Mouse (Mus musculus) ES-CJ7 (cell line): ENCODE data around the gene C87436.
A peak's percentile ranks its signal among the peaks of the same experiment; 100 is the strongest.

Experiments
- DNase-seq: peaks from one replicate; pipeline ENCODE4 v3.0.0; 2011; ENCODE audit warnings: low read depth, low spot score

Gene C87436

DNA sequence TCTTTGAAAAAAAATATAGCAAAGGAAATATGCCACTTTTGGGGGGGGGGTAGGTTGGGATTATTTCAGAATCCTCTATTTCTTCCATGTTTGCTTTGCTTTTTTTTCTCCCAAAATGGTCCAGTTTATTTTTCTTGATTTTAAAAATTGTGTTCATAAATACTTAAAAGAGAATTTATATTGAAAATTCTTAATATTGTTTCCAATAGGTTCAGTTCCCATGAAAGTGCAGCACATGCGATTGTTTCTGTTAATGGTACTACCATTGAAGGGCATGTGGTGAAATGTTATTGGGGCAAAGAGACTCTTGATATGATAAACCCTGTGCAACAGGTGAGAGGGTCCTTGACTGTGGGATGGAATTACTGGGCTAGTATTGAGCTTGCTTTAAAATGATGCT is 11.8 kb upstream of the C87436 start, which contains the start of gene Gm44790:
Gene Gm44790 (plus strand): TSS at position 301 of the 400 bp plus-strand sequence.
- no peak for DNase-seq

DNA sequence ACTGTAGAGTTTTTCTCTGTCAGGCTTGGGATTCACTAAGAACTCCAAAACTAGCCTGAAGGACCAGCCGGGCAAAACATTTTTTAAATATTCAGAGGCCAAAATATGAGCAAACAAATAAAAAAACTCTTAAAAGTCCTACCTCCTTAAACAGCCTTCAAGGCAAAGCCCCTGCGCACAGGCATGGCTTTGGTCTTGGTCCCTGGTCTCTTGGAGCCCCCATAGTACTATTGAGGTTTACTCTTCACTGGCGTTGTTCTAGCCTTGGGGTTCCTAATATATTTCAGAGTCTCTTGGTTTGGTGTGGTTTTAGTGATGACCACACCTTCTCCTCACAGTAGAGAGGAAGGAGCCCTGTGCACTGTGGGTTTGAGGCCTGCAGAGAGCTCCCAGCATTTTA is 6.6 kb upstream of the C87436 start:
- no peak for DNase-seq

DNA sequence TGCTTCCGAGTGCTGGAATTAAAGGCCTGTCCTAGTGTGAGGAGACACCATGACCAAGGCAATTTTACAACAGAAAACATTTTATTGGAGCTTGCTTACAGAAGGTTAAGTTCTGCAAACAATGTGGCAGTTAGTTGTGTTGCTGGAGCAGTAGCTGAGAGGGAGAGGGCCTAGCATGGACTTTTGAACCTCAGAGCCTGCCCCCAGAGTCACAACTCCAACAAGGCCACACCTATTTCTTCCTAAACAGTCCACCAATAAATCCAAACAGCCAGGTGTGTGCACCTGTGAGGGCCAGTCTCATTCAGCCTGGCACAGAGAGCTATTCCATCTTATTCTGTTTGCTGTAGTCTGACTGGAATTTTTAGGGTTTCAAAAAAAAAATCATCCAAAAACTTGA is 4.5 kb upstream of the C87436 start:
- DNase-seq = no peak

DNA sequence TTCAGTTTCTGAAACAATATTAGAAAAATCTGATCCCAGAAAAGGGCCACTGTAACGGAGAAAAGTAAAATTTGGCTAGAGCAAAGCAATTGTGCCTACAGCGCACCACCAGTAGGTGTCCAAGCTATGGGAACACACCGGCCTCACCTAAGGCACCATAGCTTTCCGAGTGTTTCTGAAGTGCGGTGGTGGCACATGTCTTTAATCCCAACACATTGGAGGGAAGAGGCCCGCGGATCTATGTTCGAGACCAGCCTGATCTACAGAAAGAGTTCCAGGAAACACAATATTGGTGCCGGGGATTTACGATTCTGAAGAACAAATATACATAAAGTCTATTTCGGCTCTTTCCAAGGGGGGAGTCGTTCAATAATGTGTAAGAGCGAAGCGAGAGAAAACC is 463 bp upstream of the C87436 start:
- peak; percentile 88 for DNase-seq

DNA sequence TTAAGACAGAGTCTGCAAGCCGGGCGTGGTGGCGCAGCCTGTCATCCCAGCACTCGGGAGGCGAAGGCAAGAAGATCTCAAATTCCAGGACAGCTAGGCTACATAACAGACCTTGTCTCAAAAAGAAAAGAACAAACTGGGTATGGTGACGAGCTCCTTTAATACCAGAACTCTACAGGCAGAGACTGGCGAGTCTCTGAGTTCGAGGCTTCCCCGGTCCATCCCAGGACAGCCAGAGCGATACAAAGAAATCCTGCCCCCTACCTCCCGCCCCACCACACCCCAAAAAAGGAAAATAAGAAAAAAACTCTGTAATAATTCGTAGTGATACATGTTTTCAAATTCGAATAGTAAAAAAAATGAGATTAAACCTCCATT is 934 bp downstream of the C87436 start:
- DNase-seq = no peak

DNA sequence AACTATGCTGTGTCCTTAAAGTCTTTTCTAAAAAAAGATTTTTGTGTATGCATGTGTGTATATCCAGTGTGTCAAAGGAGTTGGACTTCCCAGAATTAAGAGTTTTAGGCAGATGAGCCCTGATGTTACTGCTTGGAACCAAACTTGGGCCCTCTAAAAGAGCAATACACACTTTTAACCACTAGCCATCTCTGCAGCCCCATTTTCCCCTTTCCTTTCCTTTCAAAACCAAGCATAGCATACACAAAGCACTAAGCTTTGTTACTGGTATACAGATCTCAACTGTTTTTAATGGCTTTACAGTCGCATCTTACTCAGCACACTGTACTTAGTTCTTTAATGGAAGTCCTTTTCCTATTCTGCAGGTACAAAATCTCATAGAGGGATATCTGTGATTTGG is 1.4 kb downstream of the C87436 start:
- DNase-seq = no peak

DNA sequence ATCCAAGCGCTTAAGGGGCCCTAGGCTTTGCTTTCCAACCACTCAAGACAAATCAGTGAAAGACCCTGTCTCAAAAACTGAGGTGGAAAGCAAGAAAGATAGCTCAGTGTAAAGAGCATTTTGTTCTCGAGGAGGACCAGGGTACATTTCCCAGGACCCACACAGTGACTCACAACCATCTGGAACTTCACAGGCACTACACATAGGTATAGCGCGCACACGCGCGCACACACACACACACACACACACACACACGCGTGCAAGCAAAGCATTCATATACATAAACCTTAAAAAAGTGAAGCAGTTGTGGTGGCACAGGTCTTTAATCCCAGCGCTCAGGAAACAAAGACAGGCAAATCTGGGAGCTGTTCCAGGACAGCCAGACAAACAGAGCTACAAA is 3.4 kb downstream of the C87436 start:
- DNase-seq = no peak

- DNase-seq = no peak
Measured at GRCm38 (mm10) chr6:86445551-86445950, 7.4 kb downstream of the C87436 start.

- DNase-seq = no peak
Measured at GRCm38 (mm10) chr6:86446927-86447568, 8.9 kb downstream of the C87436 start.

GRCm38 (mm10) chr6:86456727-86457126 is 18.6 kb downstream of the C87436 start:
- no peak for DNase-seq

GRCm38 (mm10) chr6:86463079-86463478 is 24.9 kb downstream of the C87436 start:
- no peak for DNase-seq

DNA sequence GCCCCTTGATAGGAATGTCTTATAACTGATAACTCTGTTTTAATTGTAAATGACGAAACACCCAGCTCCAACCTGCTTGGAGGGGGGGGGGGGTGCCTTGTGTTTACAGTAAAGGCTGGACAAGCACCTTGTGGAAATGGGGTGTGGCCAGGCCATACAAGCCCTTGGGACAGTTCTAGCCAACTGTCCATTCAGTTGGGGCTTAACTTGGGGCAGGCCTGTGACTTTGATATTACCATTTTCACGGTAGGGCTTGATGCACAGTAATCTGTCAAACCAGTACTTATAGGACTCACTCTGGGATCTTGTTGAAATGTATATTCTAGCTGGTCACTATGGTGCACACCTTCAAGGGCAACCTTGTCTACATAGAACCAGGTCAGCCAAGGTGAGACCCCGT is 33.1 kb downstream of the C87436 start:
- DNase-seq = no peak

DNA sequence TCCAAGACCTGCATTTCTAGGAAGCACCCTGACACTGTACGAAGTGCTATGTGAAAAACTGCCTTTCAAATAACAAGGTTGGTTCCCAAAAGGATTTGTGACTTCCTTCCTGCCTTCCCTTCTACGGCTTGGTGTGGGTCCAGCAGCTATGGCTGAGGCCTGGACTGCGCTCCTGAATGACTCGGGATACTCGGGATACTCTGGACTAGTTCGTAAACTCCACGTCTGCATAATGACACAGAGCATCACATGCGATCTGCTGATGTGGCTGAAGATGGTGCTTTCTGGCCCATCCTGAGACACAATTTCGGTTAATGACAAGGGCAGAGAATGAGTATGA is 33.6 kb downstream of the C87436 start:
- no peak for DNase-seq

- DNase-seq = peak; percentile 100
Measured at GRCm38 (mm10) chr6:86472100-86472955, 34.2 kb downstream of the C87436 start.

DNA sequence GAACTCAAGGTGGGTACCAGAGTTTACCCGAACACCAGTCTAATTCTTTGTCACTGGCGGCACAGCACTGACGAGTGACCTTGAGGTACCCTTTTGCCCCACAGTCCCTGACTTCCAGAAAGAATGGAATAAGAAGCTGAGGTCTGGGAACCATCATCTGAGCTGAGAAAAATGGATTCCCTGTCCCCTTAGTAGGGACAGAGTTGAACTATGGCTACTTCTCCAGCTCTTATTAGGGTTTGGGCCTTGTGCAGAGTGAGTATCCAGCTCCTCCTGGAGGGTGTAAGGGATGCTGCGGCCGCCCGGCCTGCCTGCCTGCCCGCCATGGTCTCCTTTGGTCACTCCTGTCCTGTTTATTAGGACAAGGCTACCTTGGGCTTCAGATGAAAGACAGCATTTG is 34.9 kb downstream of the C87436 start:
- no peak for DNase-seq

GRCm38 (mm10) chr6:86474072-86474471 is 35.9 kb downstream of the C87436 start:
- no peak for DNase-seq

- DNase-seq = no peak
Measured at GRCm38 (mm10) chr6:86474646-86475181, 36.5 kb downstream of the C87436 start.

- DNase-seq = no peak
Measured at GRCm38 (mm10) chr6:86475462-86476167, 37.4 kb downstream of the C87436 start.

- DNase-seq = no peak
Measured at GRCm38 (mm10) chr6:86476931-86477330, 38.8 kb downstream of the C87436 start.

DNA sequence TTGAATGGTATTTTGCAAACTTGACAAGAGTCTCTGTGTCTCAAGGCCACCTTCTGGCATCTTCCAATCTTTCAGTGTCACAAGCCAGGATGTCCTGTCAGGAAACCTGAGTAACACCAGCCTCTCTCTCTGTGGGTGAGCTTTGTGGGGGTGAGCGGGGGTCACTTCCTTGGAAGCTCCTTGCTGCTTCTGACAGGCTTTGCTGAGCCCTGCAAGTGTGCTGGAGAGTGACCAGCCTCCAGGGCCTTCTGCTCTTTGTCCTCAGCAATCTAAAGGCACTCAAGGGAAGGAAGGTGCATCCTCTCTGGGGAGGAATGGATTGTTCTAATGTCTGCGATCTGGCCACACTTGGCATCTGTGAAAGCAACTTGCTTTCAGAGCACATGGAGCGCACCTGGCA is 41.1 kb downstream of the C87436 start:
- DNase-seq = no peak

GRCm38 (mm10) chr6:86479816-86480188 is 41.6 kb downstream of the C87436 start:
- no peak for DNase-seq

GRCm38 (mm10) chr6:86480189-86480831 is 42.1 kb downstream of the C87436 start:
- DNase-seq = no peak
